Comparison of ENCODE assay signal across 8 mouse cellular contexts in genomic region chr7:51862097-51862492, GRCm38 (mm10). TPM values are rescaled to one million over a fixed set of nuclear protein-coding genes. Genes with fewer than 3 reads are reported as not detected.
A peak's percentile ranks its signal among the peaks of the same experiment; 100 is the strongest.
DNase-seq lines count a peak whose midpoint lies in the region; ATAC-seq and TF ChIP-seq lines count a peak whose summit lies in the region.

Gene Fancf (minus strand): TSS chr7:51862267.

- H3K4me2 ChIP-seq in embryonic facial prominence, embryonic 13.5 days = peak within 1 kb of the TSS; percentile 61
- peak within 1 kb of the TSS; percentile 66 for H3K4me2 ChIP-seq in limb, embryonic 12.5 days
- H3K4me2 ChIP-seq in midbrain, embryonic 15.5 days = peak within 1 kb of the TSS; percentile 83

- peak; percentile 96 for ATAC-seq in embryonic facial prominence, embryonic 13.5 days (ENCODE audit: insufficient number of reproducible peaks, insufficient read depth, low FRiP score, low TSS enrichment, low read depth)
- ATAC-seq in limb, embryonic 12.5 days (ENCODE audit: insufficient number of reproducible peaks, insufficient read depth, low FRiP score, low TSS enrichment, low read depth) = peak; percentile 96
- peak; percentile 99 for ATAC-seq in midbrain, embryonic 15.5 days (replicated peaks)

- no peaks in the 10 kb centered on the region for H3K9me3 ChIP-seq in embryonic facial prominence, embryonic 13.5 days
- H3K9me3 ChIP-seq in limb, embryonic 12.5 days = no peaks in the 10 kb centered on the region
- H3K9me3 ChIP-seq in midbrain, embryonic 15.5 days = no peaks in the 10 kb centered on the region

- H3K9ac ChIP-seq in embryonic facial prominence, embryonic 13.5 days = peak within 1 kb of the TSS; percentile 91
- H3K9ac ChIP-seq in limb, embryonic 12.5 days (replicated peaks) = peak within 1 kb of the TSS; percentile 90
- H3K9ac ChIP-seq in midbrain, embryonic 15.5 days = peak within 1 kb of the TSS; percentile 83

- no peak for TF ChIP-seq POLR2A in kidney, adult 2 months (IDR thresholded peaks at IDR 0.05; ENCODE audit: low read depth, low read length)
- TF ChIP-seq POLR2A in spleen, adult 2 months (IDR thresholded peaks at IDR 0.05; ENCODE audit: low read depth, low read length) = peak; percentile 58

- peak within 1 kb of the TSS; percentile 74 for H3K4me3 ChIP-seq in embryonic facial prominence, embryonic 13.5 days
- peak within 1 kb of the TSS; percentile 82 for H3K4me3 ChIP-seq in kidney, adult 2 months (ENCODE audit: insufficient read depth, low read depth, low read length)
- H3K4me3 ChIP-seq in limb, embryonic 12.5 days (replicated peaks) = peak within 1 kb of the TSS; percentile 66
- H3K4me3 ChIP-seq in midbrain, embryonic 15.5 days = peak within 1 kb of the TSS; percentile 82
- peak within 1 kb of the TSS; percentile 83 for H3K4me3 ChIP-seq in spleen, adult 2 months (ENCODE audit: extremely low read depth, insufficient read depth, insufficient read length)

- peaks cover 15% of the 10 kb centered on the region for H3K36me3 ChIP-seq in embryonic facial prominence, embryonic 13.5 days
- no peaks in the 10 kb centered on the region for H3K36me3 ChIP-seq in kidney, adult 2 months (ENCODE audit: control insufficient read depth, insufficient read depth, low read length)
- peaks cover 20% of the 10 kb centered on the region for H3K36me3 ChIP-seq in limb, embryonic 12.5 days
- H3K36me3 ChIP-seq in midbrain, embryonic 15.5 days (replicated peaks) = no peaks in the 10 kb centered on the region
- no peaks in the 10 kb centered on the region for H3K36me3 ChIP-seq in spleen, adult 2 months (ENCODE audit: control insufficient read depth, insufficient read depth, low read length)

- no peak for TF ChIP-seq CTCF in kidney, adult 2 months (conservative IDR thresholded peaks at IDR 0.05; ENCODE audit: insufficient read depth, insufficient read length, low read depth, low read length)
- TF ChIP-seq CTCF in spleen, adult 2 months (IDR thresholded peaks at IDR 0.05; ENCODE audit: extremely low read depth, insufficient read depth, insufficient read length, insufficient replicate concordance) = no peak

- peaks cover 19% of the 10 kb centered on the region for H3K4me1 ChIP-seq in embryonic facial prominence, embryonic 13.5 days
- H3K4me1 ChIP-seq in kidney, adult 2 months (ENCODE audit: control insufficient read depth, insufficient read depth, low read length) = peaks cover 4% of the 10 kb centered on the region
- peaks cover 33% of the 10 kb centered on the region for H3K4me1 ChIP-seq in limb, embryonic 12.5 days (replicated peaks)
- peaks cover 40% of the 10 kb centered on the region for H3K4me1 ChIP-seq in midbrain, embryonic 15.5 days
- peaks cover 7% of the 10 kb centered on the region for H3K4me1 ChIP-seq in spleen, adult 2 months (ENCODE audit: control insufficient read depth, insufficient read depth, insufficient read length)

- WGBS in embryonic facial prominence, embryonic 13.5 days = under 1% methylated on average over 43 of the region's 43 CpGs
- WGBS in kidney, adult 2 months = under 1% methylated on average over 43 of the region's 43 CpGs
- under 1% methylated on average over 42 of the region's 43 CpGs for WGBS in limb, embryonic 12.5 days
- under 1% methylated on average over 43 of the region's 43 CpGs for WGBS in midbrain, embryonic 15.5 days
- WGBS in spleen, adult 2 months = under 1% methylated on average over 43 of the region's 43 CpGs

- peak; percentile 93 for DNase-seq in 3134 (ENCODE audit: extremely low read depth, insufficient read length, low spot score)
- peak; percentile 96 to 98 for DNase-seq in adrenal gland, postnatal 36 days
- DNase-seq in heart, adult 18-20 months = peak; percentile 98 to 99
- peak; percentile 99 for DNase-seq in kidney, adult 2 months
- peak; percentile 90 to 94 for DNase-seq in spleen, adult 2 months (ENCODE audit: low read depth in 1 of 2, low spot score in 2 of 2)

- peak within 1 kb of the TSS; percentile 98 for H3K27ac ChIP-seq in embryonic facial prominence, embryonic 13.5 days
- H3K27ac ChIP-seq in kidney, adult 2 months (ENCODE audit: insufficient read depth, low read depth, low read length) = peak within 1 kb of the TSS; percentile 82
- H3K27ac ChIP-seq in limb, embryonic 12.5 days = peak within 1 kb of the TSS; percentile 99
- H3K27ac ChIP-seq in midbrain, embryonic 15.5 days = peak within 1 kb of the TSS; percentile 100
- peak within 1 kb of the TSS; percentile 86 for H3K27ac ChIP-seq in spleen, adult 2 months (ENCODE audit: insufficient read depth, low read length)

- H3K27me3 ChIP-seq in embryonic facial prominence, embryonic 13.5 days = no peaks in the 10 kb centered on the region
- H3K27me3 ChIP-seq in kidney, adult 2 months (replicated peaks; ENCODE audit: control insufficient read depth, insufficient read depth, low read length) = no peaks in the 10 kb centered on the region
- H3K27me3 ChIP-seq in limb, embryonic 12.5 days = no peaks in the 10 kb centered on the region
- H3K27me3 ChIP-seq in midbrain, embryonic 15.5 days (replicated peaks) = no peaks in the 10 kb centered on the region
- no peaks in the 10 kb centered on the region for H3K27me3 ChIP-seq in spleen, adult 2 months (ENCODE audit: control insufficient read depth, insufficient read depth, low read length)

RNA-seq across cellular contexts. Expression of gene Fancf, which starts in this region (rescaled TPM):
- total RNA-seq in adrenal gland, postnatal 36 days (2021) = 1 to 10 TPM; 7.7 to 8.2 TPM
- 8.0 and 9.6 TPM in 2 replicates for polyA plus RNA-seq in embryonic facial prominence, embryonic 13.5 days (2015; fragmentation: Nextera tagmentation; extraction: Ambion mirVana)
- 1 to 10 TPM; 1.3 to 1.5 TPM for total RNA-seq in heart, adult 18-20 months (2021)
- 4.0 and 6.6 TPM in 2 replicates for polyA plus RNA-seq in kidney, adult 2 months (2012; rRNA removed)
- 27.0 and 27.2 TPM in 2 replicates for polyA plus RNA-seq in limb, embryonic 12.5 days (2016; fragmentation: Nextera tagmentation; extraction: Ambion mirVana)
- polyA plus RNA-seq in midbrain, embryonic 15.5 days (2015; fragmentation: Nextera tagmentation; extraction: Ambion mirVana) = 9.7 and 10.1 TPM in 2 replicates
- 6.3 and 14.3 TPM in 2 replicates for polyA plus RNA-seq in spleen, adult 2 months (2012; rRNA removed)

Comparison
In these comparisons a context has a peak if more than half of its experiments do, and no peak if none do; other contexts are left out.
1. Peak in every context shown above with its lines: DNase-seq, ATAC-seq, H3K4me3 ChIP-seq and H3K27ac ChIP-seq.